Mouse (Mus musculus) limb, embryonic 10.5 days (tissue): ENCODE data around the gene Gm21739. TPM values are rescaled to one million over a fixed set of nuclear protein-coding genes. Genes with fewer than 3 reads are reported as not detected.
"Not testable (repeated sequence)": the region's sequence is repeated elsewhere in the genome, so short reads cannot be mapped to it uniquely, and the experiment has no call there.

Experiments
- DNase-seq: peaks from one replicate; pipeline ENCODE4 v3.0.0-alpha.2; 2017; ENCODE audit warnings: low spot score
- H3K27ac ChIP-seq: fragments of 300-500 bp; sonication (generic); 2 replicates; pipeline ENCODE4 v1.5.1; 2016; ENCODE audit warnings: mild to moderate bottlenecking
- H3K27me3 ChIP-seq: fragments of 300-500 bp; sonication (generic); 2 replicates; pipeline ENCODE4 v1.6.1; 2016; ENCODE audit warnings: low read depth, mild to moderate bottlenecking; ENCODE audit not compliant: poor library complexity, severe bottlenecking
- H3K36me3 ChIP-seq: fragments of 300-500 bp; sonication (generic); 2 replicates; pipeline ENCODE4 v1.6.1; 2016; ENCODE audit warnings: mild to moderate bottlenecking, moderate library complexity
- H3K4me1 ChIP-seq: fragments of 300-500 bp; sonication (generic); 2 replicates; pipeline ENCODE4 v1.6.1; 2016
- H3K4me3 ChIP-seq: fragments of 300-500 bp; sonication (generic); 2 replicates; pipeline ENCODE4 v1.5.1; 2016; ENCODE audit warnings: mild to moderate bottlenecking, moderate library complexity
- H3K9me3 ChIP-seq: fragments of 300-500 bp; sonication (generic); replicated peaks from 2 replicates; pipeline ENCODE4 v1.6.1; 2016; ENCODE audit warnings: mild to moderate bottlenecking
- WGBS: fragments of 180-500 bp; shearing (Covaris S2); methylation state at CpG from one replicate; pipeline ENCODE4 v1.1.7; 2016; 5-methylcytosine and 5-hydroxymethylcytosine counted together
- polyA plus RNA-seq: library from polyadenylated mRNA; unstranded; fragments of >200 nt; fragmentation: Nextera tagmentation; extraction: Ambion mirVana; gene quantifications from 2 replicates; pipeline ENCODE4 v1.2.1, GENCODE M21; 2016

Gm21739 gene
- polyA plus RNA-seq, result not detected in 2 replicates

DNA sequence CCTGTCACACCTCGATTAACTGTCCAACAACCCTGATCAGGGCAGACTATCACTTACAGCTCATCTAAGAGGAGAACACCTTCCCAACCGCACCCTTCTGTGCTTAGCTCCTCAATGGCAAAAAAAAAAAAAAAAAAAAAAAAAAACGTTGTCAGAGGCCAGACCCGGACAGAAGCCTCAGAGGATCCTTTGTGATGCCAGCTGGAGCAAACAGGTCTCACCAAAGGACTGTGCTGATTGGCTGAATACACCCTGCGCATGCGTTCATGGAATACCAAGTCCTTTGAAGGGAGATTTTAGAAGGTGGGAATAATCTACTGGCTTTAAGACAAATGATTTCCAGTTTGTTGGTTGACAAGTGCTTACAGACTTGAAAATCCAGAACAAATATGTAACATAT lies at the start of gene Gm21739:
Gm21739 (minus strand) TSS at position 101 of the 400 bp plus-strand sequence.
- DNase-seq, H3K27me3 ChIP-seq, H3K36me3 ChIP-seq, H3K27ac ChIP-seq, H3K4me1 ChIP-seq, H3K4me3 ChIP-seq, H3K9me3 ChIP-seq: not testable (repeated sequence)
- no CpG with 5 or more reads among the region's 6 CpGs for WGBS
